Mouse (Mus musculus): Measurements from ENCODE around the gene Ypel5. TPM values are rescaled to one million over a fixed set of nuclear protein-coding genes. Genes with fewer than 3 reads are reported as not detected.

The Ypel5 gene
- polyA plus RNA-seq (2015; fragmentation: Nextera tagmentation; extraction: Ambion mirVana), result 83.2 and 83.8 TPM in 2 replicates

DNA sequence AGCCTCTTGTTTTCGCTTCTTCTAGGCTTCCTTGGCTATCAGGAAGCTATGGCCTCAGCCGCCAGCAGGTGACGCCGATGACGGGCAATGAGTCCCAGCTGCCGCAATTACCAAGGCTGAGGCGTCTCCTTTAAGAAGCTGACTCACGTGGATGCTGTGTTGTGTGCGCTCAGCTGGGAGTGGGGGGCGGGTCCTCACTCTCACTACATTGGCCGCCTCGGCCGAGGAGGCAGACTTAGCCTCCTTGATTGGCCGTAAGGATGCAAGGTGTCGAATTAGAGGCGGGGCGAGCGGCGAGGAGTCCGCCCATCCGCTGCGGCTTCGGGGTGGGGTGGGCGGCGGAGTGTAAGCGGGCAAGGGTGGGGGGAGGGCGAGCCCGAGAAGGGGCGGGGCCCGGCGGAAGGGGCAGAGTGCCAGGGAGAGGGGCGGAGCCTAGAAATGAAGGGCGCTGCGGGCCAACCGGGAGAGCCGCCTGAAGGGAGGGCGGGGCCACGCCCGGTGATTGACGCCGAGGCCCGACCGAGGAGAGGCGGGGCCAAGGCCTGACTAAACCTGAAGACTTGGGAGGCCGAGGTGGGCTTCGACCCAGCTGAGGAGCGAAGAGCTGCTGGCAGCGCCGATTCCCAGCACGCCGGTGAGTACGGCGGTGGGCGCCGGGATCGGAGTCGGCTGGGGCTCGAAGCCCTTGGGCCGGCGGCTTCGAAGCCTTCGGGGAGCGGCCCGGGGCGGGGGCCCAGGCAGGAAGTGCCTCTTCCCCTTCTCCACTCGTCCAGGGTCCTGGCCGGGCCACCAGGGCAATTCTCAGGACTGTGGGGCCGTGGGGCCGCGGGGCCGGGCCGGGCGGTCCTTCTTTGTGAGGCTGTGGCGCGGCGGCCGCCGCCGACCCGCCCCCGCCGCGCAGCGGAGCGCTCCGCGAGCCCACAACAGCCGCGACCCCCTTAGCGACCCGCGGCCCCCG lies at the start of gene Ypel5:
Gene Ypel5 (plus strand): TSS at position 296 of the 958 bp plus-strand sequence.
- peak; percentile 99 for DNase-seq (ENCODE audit: low spot score)

GRCm38 (mm10) chr17:72787886-72788436 lies 48.3 kb upstream of the Ypel5 start:
- DNase-seq (ENCODE audit: low spot score), result no peak

GRCm38 (mm10) chr17:72793278-72793677 lies 43.0 kb upstream of the Ypel5 start:
- no peak for DNase-seq (ENCODE audit: low spot score)

GRCm38 (mm10) chr17:72794660-72795059 lies 41.6 kb upstream of the Ypel5 start:
- DNase-seq (ENCODE audit: low spot score), result no peak

- no peak for DNase-seq (ENCODE audit: low spot score)
These were observed 40.7 kb upstream of the Ypel5 start for GRCm38 (mm10) chr17:72795392-72796047.

GRCm38 (mm10) chr17:72796506-72796905 lies 39.7 kb upstream of the Ypel5 start:
- peak; percentile 14 for DNase-seq (ENCODE audit: low spot score)

DNA sequence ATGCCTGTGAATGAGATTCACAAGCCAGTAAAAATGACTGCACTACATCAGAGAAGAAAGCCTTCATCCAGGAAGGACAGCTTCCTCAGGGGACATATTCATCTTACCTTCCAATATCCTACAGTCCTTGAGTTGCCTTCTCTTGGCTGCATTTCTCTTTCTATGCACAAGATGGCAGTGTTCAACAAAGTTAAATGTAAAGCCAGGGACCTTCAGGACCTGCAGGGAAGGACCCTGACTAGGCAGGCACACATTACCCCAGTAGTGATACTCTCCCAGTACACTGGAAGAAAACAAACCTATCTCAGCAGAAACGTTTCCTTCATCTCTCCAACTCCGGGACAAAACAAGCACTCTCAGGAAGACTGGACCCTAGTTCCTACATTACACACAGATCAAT lies 38.4 kb upstream of the Ypel5 start:
- peak; percentile 69 for DNase-seq (ENCODE audit: low spot score)

DNA sequence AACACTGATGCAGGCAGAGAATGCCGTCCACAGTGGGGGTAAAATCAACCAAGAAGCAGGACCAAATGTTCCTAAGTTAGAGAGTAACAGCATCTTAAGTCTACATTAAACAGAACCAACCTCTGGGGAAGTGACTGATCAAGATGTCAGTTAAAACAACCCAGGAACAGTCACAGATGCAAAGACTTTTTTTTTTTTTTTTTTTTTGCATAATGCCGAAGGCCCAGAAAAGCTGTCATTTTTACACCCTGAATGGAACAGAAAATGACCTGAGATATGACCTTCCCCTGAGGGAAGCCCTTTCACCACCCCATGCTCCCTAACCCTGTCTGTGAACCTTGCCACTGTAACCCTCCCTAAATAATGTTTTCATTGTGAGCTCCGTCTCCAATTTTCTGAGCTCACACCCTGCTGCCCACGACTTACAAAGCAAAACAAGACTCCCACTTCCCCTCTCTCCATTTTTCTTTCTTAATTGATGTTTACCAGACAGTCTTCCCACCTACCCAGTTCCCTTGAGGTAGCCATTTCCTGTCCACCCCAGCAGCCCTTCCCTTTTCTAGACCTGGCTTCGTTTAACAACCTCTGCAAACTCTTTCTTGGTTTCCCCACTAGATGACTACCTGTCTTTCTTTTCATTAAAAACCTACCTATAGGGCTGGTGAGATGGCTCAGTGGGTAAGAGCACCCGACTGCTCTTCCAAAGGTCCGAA lies 26.2 kb upstream of the Ypel5 start:
- no peak for DNase-seq (ENCODE audit: low spot score)

DNA sequence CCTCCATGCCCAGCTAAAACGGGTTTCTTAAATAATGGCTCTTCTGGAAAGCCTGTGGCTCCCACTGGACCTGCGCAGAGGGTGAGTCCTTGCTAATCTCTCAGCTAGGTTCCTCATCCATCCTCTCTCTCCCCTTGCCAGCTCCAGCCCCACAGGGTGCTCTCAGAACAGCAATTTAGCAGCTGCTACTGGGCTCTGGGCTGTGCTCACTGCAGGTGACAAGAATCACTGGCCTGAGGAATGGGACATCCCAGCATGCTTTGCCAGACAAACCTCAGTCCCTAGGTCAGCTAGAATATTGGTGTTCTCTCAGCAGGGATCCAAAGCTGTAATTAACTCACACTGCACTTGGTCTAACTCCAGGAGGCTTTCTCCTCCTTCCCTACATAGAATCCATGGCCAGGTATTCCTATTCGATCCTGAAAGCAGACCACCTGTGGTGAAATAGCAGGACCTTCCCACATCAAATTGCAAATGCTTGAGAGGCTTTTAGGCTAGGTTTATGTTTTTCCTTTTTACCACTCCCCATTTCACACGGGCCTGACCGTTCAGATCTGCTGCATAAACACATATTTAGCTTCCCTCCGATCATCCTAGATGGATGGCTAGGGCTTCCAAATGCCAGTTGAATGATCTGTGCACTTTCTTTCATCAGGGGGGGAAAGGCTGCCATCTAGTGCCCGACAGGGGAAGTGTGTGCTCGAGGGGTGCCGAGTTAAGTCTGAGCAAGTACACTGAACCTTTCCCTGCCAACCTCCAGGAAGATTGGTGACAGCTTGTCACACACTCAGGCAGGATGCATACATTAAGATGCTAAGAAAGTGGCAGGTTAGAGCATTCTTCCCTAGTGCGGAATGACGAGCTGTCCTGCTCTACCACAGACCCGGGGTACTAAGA lies 22.6 kb upstream of the Ypel5 start:
- peak; percentile 60 for DNase-seq (ENCODE audit: low spot score)

GRCm38 (mm10) chr17:72817574-72817973 lies 18.7 kb upstream of the Ypel5 start:
- no peak for DNase-seq (ENCODE audit: low spot score)

DNA sequence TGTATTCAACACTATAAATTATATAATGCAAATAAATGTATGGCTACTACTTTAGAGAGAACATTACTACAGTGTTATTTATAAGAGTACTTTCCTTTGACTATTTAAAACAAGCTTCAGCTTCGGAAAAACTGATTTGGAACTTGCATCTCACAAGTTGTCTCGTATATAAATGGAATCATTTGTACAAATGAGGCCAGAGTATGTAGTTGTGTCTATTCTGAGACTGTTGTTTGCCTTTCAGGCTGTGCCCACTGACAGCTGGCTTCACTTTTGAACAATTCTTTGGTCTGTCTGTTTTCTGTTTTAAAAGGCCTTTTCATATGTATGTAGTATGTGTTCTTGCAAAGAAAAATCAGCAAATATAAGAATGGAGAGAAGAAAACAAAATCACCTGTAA lies 16.5 kb upstream of the Ypel5 start:
- no peak for DNase-seq (ENCODE audit: low spot score)

- no peak for DNase-seq (ENCODE audit: low spot score)
These were observed 15.8 kb upstream of the Ypel5 start for GRCm38 (mm10) chr17:72820425-72820824.

DNA sequence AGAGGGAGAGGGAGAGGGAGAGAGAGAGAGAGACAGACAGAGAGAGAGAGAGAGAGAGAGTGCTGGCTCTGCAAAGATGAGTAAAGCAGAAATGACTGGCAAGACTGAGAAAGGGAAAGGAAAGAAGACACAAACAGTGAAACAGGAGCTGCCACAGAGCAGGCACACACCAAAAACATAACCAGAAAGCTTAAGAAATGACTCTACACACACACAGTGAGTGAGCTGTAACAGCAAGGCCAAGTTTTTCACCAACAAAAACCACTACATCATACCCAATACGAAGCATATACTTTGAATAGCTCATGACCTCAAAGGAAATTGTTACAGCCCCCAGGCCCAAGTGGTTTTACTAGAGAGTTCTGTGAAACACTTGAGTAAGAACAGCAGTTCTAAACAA lies 14.3 kb upstream of the Ypel5 start:
- DNase-seq (ENCODE audit: low spot score), result no peak

GRCm38 (mm10) chr17:72826916-72827534 lies 9.2 kb upstream of the Ypel5 start:
- DNase-seq (ENCODE audit: low spot score), result no peak

GRCm38 (mm10) chr17:72828027-72828678 lies 8.1 kb upstream of the Ypel5 start:
- no peak for DNase-seq (ENCODE audit: low spot score)

- DNase-seq (ENCODE audit: low spot score), result no peak
These were observed 7.6 kb upstream of the Ypel5 start for GRCm38 (mm10) chr17:72828687-72829086.

- peak; percentile 91 for DNase-seq (ENCODE audit: low spot score)
These were observed 973 bp downstream of the Ypel5 start for GRCm38 (mm10) chr17:72837140-72837712.

DNA sequence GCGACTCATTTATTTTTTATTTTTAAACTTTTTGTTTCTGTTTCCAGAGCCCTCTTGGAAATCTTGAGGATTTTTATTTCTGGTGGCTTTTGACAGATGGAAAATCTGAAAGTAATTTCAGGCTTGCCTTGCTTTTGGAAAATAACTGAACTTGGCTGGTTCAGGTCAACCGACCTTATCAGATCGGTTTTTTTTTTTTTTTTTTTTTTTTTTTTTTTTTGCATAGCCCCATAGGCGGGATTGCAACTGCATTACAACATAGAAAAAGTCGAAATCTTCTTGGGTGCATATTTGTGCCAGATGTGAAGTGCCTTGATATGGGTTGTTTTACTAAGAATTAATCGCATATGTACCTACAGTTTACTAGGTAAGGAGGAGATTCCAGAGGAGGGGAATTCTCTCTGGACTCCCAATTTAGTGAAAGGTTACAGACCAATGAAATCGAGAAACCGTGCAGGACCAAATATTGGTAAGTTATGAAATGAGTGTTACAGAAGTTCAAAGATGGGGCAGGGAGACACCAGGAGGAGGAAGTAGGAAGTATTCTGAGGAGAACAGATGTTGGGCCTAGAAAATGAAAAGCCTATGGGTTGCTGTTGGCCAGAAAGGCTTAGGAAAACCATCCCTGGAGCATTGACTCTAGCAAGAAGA lies 1.7 kb downstream of the Ypel5 start:
- peak; percentile 13 for DNase-seq (ENCODE audit: low spot score)

DNA sequence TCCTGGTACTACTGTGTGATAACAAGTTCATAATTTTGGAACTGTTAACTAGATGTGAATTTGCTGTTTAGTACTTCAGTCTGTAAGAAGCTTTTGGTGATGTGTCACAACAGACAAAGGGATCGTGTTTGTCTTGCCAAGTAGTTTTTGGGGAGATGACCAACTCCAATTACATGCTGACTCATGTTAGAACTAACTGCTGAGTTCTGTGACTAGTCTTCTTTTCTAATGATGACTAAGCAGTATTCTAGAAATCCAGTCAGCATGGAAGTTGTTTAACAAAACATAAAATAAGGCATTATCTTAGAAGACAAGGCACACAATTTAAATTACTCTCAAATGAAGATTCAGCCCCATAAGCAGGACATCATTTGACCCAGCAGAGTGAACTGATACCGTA lies 2.7 kb downstream of the Ypel5 start:
- DNase-seq (ENCODE audit: low spot score), result no peak
